Mouse (Mus musculus): ENCODE results near the gene Arhgef26.

GRCm38 (mm10) chr3:62376719-62377118 lies 38.6 kb downstream of the Arhgef26 start:
- TF ChIP-seq CTCF (IDR thresholded peaks at IDR 0.05; ENCODE audit: borderline replicate concordance, insufficient read depth, low read depth, low read length) (no peak), POLR2A (IDR thresholded peaks at IDR 0.05; ENCODE audit: borderline replicate concordance, insufficient read depth, low read length) (no peak)

All from cerebellum, adult 2 months (tissue).